Mouse (Mus musculus) liver, postnatal 0 days (tissue): ENCODE data around the gene Fndc10.

ENCODE experiments used
- CTCF ChIP-seq: sonication (generic); IDR thresholded peaks from 2 replicates; pipeline ENCODE4 v1.5.1; 2016; ENCODE audit warnings: antibody characterized with exemption, low read depth
- EP300 ChIP-seq: IDR thresholded peaks from 2 replicates; pipeline ENCODE4 v1.6.1; 2016; ENCODE audit warnings: antibody characterized with exemption, low read depth, mild to moderate bottlenecking

GRCm38 (mm10) chr4:155734951-155735702 is 41.0 kb downstream of the Fndc10 start:
- TF ChIP-seq CTCF: no peak
- TF ChIP-seq EP300: no peak
